Mouse (Mus musculus) bone marrow macrophage, adult 2 months (primary cell): Measurements from ENCODE around the gene Gm42906. TPM values are rescaled to one million over a fixed set of nuclear protein-coding genes. Genes with fewer than 3 reads are reported as not detected.

Experiments used
- H3K27ac ChIP-seq: 2 replicates; pipeline ENCODE4 v1.5.1; 2012; ENCODE audit warnings: low read depth, low read length; ENCODE audit not compliant: insufficient read depth
- H3K4me1 ChIP-seq: 2 replicates; pipeline ENCODE4 v1.6.1; 2012; ENCODE audit warnings: low read length; ENCODE audit not compliant: control insufficient read depth, insufficient read depth
- H3K4me3 ChIP-seq: 2 replicates; pipeline ENCODE4 v1.5.1; 2012; ENCODE audit warnings: mild to moderate bottlenecking, low read length, moderate library complexity; ENCODE audit not compliant: insufficient read depth
- CTCF ChIP-seq: IDR thresholded peaks from 2 replicates; pipeline ENCODE4 v1.5.1; 2012; ENCODE audit warnings: low read depth, mild to moderate bottlenecking, low read length, moderate library complexity
- POLR2A ChIP-seq: IDR thresholded peaks from 2 replicates; pipeline ENCODE4 v1.6.1; 2012; ENCODE audit warnings: mild to moderate bottlenecking, low read depth, low read length, borderline replicate concordance
- polyA plus RNA-seq: library from polyadenylated mRNA; stranded (reverse); fragments of >200 nt; gene quantifications from 2 replicates; pipeline ENCODE4 v1.2.4, GENCODE M21; 2012; ENCODE audit not compliant: missing spikeins, insufficient read depth, insufficient read length

The Gm42906 gene
- polyA plus RNA-seq, 1 experiment, result not detected

- Histone ChIP-seq H3K27ac (no peak overlapping the region), H3K4me1 (no peaks in the 10 kb centered on the region), H3K4me3 (no peak overlapping the region)
- TF ChIP-seq POLR2A (no peak), CTCF (no peak)
These were observed 260.3 kb downstream of the Gm42906 start for GRCm38 (mm10) chr5:151167641-151168040.

- TF ChIP-seq POLR2A (no peak), CTCF (no peak)
- no peaks in the 10 kb centered on the region for H3K4me1 ChIP-seq
- H3K27ac ChIP-seq, result no peak overlapping the region
- H3K4me3 ChIP-seq, result no peak overlapping the region
These were observed 261.7 kb downstream of the Gm42906 start for GRCm38 (mm10) chr5:151166266-151166665.

- no peaks in the 10 kb centered on the region for H3K4me1 ChIP-seq
- TF ChIP-seq POLR2A, result no peak
- TF ChIP-seq CTCF, result no peak
- H3K27ac ChIP-seq, result no peak overlapping the region
- no peak overlapping the region for H3K4me3 ChIP-seq
These were observed 262.5 kb downstream of the Gm42906 start for GRCm38 (mm10) chr5:151165381-151166016.

- no peaks in the 10 kb centered on the region for H3K4me1 ChIP-seq
- no peak overlapping the region for H3K27ac ChIP-seq
- no peak for TF ChIP-seq POLR2A
- TF ChIP-seq CTCF, result no peak
- no peak overlapping the region for H3K4me3 ChIP-seq
These were observed 263.1 kb downstream of the Gm42906 start for GRCm38 (mm10) chr5:151164815-151165214.

GRCm38 (mm10) chr5:151162642-151163041, 265.3 kb downstream of the Gm42906 start:
- TF ChIP-seq CTCF (no peak), POLR2A (no peak)
- no peak overlapping the region for H3K27ac ChIP-seq
- H3K4me3 ChIP-seq, result no peak overlapping the region
- H3K4me1 ChIP-seq, result no peaks in the 10 kb centered on the region

GRCm38 (mm10) chr5:151155247-151155646, 272.7 kb downstream of the Gm42906 start:
- Histone ChIP-seq H3K27ac (no peak overlapping the region), H3K4me3 (no peak overlapping the region), H3K4me1 (0 out of 2 replicates have a peak, but pooled peaks cover 5% of the 10 kb centered on the region)
- TF ChIP-seq POLR2A (no peak), CTCF (no peak)

- H3K4me3 ChIP-seq, result no peak overlapping the region
- no peak overlapping the region for H3K27ac ChIP-seq
- H3K4me1 ChIP-seq, result 0 out of 2 replicates have a peak, but pooled peaks cover 5% of the 10 kb centered on the region
- no peak for TF ChIP-seq CTCF
- TF ChIP-seq POLR2A, result no peak
These were observed 273.2 kb downstream of the Gm42906 start for GRCm38 (mm10) chr5:151154780-151155179.

GRCm38 (mm10) chr5:151154030-151154429, 273.9 kb downstream of the Gm42906 start:
- H3K27ac ChIP-seq, result no peak overlapping the region
- TF ChIP-seq POLR2A (no peak), CTCF (no peak)
- H3K4me3 ChIP-seq, result no peak overlapping the region
- 0 out of 2 replicates have a peak, but pooled peaks cover 5% of the 10 kb centered on the region for H3K4me1 ChIP-seq

GRCm38 (mm10) chr5:151151549-151151948, 276.4 kb downstream of the Gm42906 start:
- Histone ChIP-seq H3K4me3 (no peak overlapping the region), H3K4me1 (0 out of 2 replicates have a peak, but pooled peaks cover 5% of the 10 kb centered on the region), H3K27ac (no peak overlapping the region)
- no peak for TF ChIP-seq CTCF
- TF ChIP-seq POLR2A, result no peak

GRCm38 (mm10) chr5:151149509-151149908, 278.5 kb downstream of the Gm42906 start:
- H3K4me1 ChIP-seq, result 0 out of 2 replicates have a peak, but pooled peaks cover 5% of the 10 kb centered on the region
- no peak for TF ChIP-seq POLR2A
- no peak for TF ChIP-seq CTCF
- no peak overlapping the region for H3K27ac ChIP-seq
- H3K4me3 ChIP-seq, result no peak overlapping the region

- no peak for TF ChIP-seq CTCF
- no peak for TF ChIP-seq POLR2A
- Histone ChIP-seq H3K4me1 (no peaks in the 10 kb centered on the region), H3K4me3 (no peak overlapping the region), H3K27ac (no peak overlapping the region)
These were observed 279.9 kb downstream of the Gm42906 start for GRCm38 (mm10) chr5:151148079-151148478.
